Mouse (Mus musculus) stomach, postnatal 0 days (tissue): ENCODE measurements around the gene Lgals3bp.

Source experiments
- CTCF ChIP-seq: IDR thresholded peaks from 2 replicates; pipeline ENCODE4 v1.5.1; 2016; ENCODE audit warnings: antibody characterized with exemption, low read depth, mild to moderate bottlenecking, moderate library complexity
- EP300 ChIP-seq: optimal IDR thresholded peaks from 2 replicates; pipeline ENCODE3; 2016; ENCODE audit warnings: antibody characterized with exemption

GRCm38 (mm10) chr11:118374506-118374905, 27.4 kb downstream of the Lgals3bp start:
- no peak for TF ChIP-seq CTCF
- no peak for TF ChIP-seq EP300
